Mouse (Mus musculus): ENCODE measurements around the gene Ppfia2. TPM values are rescaled to one million over a fixed set of nuclear protein-coding genes. Genes with fewer than 3 reads are reported as not detected.
A peak's percentile ranks its signal among the peaks of the same experiment; 100 is the strongest.

Gene Ppfia2
- polyA plus RNA-seq (2021): not detected

DNA sequence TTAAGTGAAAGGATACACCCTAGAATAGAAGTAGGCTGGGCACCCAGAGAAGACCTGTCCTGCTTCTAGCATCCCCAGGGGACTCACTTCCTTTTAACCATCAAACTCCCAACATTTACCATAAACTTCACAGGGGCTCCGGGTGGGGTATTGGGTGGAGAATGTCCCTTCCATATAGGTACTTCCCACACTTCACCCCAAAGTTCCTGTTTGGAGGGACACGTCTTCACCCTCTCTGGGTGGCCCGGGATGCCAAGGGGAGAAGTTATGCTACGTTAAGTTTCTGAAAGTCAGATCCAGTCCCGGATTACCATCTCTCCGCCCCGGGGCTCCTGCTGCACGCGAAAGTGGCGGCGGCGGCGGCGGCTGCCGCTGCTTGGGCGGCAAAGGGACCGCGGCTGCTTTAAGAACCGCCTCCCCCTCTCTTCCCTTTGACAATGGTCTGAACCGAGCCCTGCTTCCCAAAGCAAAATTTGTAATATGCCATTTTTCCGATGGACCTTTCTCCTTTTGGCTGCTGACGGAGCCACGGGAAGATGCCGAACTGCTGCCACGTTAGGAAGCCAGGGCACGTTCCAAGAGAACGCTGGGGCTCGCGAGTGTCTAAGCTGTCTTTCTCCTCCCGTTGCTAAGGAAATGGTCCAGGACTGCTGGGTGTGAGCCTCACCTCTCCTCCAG is at the start of gene Ppfia2:
TSS of gene Ppfia2 (plus strand) at position 485 of the 678 bp plus-strand sequence.
- ChIA-PET POLR2A (no interaction called here), CTCF (no interaction called here)
- in situ Hi-C loops (cut with MboI; ENCODE audit: low pct_unique_long_range_greater_than_20kb): no loop called here
- H3K27me3 ChIP-seq: peaks cover 19% of the 10 kb centered on the region
- no peak for ATAC-seq
- no peak for DNase-seq (ENCODE audit: low read depth, low spot score)
- no peak for TF ChIP-seq CTCF (IDR thresholded peaks at IDR 0.05)

DNA sequence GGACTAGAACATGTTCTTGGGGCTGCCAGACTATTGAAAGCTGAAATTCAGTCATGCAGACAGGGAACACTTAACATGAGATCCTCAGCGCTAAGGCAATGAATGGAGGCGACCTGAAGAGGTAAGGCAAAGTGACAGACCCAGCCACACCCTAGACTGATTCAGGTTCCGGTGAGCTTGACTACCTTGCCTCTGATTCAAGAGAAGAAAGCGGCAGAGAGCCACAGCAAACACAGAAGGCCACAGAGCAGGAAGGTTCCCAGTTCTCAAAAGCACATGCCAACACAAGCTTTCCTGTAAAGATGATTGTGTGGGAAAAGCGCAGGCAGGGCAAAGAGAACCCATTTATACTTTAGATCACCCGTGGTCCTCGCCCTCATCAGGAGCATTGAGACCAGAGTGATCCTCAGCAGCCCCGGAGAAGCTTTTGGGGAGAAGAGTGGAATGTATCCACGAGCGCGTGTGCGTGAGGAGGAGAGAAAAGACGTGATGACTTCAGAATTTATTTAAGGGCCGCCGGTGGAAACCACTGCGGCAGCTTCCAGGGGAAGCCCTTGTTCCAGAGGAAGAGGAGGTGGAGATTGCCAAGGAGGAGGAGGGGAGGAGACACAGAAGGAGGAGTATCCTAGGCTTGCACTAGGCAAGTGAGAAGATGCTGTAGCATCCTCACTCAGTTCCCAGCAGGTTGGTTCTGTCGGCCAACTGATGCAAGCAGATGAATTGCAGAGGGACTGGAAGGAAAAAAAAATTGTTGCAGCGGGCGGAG is 1.0 kb upstream of the Ppfia2 start:
- in situ Hi-C loops (cut with MboI; ENCODE audit: low pct_unique_long_range_greater_than_20kb): no loop called here
- DNase-seq (ENCODE audit: low read depth, low spot score) (no peak), ATAC-seq (no peak)
- ChIA-PET CTCF (no interaction called here), POLR2A (no interaction called here)
- TF ChIP-seq CTCF (IDR thresholded peaks at IDR 0.05): no peak
- H3K27me3 ChIP-seq: peaks cover 19% of the 10 kb centered on the region

DNA sequence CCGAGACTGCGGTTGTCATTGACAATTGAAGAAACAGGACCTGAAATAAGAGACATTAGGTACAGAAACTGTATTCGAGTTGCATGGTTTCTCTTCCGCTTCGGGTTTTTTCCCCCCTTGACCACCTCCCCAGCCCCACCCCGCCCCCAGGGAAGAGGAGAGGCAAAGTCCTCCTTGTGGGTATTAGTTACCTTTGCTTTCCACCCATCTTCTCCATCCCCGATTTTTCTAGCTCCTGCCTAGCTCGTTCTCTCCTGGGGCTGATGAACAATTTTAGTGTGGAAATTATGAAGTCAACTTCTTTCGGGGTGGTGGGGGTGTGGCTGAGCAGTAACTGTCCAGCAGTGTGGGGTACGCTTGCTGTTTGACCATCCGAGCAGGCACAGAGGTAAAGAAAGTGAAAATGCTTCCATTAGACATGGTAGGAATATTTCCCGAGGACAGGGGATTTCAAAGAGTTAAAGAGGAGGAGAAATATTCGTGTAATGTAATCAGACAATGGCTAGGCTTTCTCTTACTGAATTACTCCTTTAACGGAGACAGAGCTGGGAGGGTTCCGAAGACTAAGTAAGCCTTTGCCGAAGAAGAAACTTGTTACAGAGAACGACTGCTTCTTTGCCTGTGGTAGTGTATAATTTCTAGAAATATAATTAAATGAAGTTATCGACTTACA is 530 bp downstream of the Ppfia2 start:
- ChIA-PET POLR2A (no interaction called here), CTCF (no interaction called here)
- ATAC-seq: no peak
- peaks cover 19% of the 10 kb centered on the region for H3K27me3 ChIP-seq
- in situ Hi-C loops (cut with MboI; ENCODE audit: low pct_unique_long_range_greater_than_20kb): no loop called here
- no peak for TF ChIP-seq CTCF (IDR thresholded peaks at IDR 0.05)
- DNase-seq (ENCODE audit: low read depth, low spot score): no peak

DNA sequence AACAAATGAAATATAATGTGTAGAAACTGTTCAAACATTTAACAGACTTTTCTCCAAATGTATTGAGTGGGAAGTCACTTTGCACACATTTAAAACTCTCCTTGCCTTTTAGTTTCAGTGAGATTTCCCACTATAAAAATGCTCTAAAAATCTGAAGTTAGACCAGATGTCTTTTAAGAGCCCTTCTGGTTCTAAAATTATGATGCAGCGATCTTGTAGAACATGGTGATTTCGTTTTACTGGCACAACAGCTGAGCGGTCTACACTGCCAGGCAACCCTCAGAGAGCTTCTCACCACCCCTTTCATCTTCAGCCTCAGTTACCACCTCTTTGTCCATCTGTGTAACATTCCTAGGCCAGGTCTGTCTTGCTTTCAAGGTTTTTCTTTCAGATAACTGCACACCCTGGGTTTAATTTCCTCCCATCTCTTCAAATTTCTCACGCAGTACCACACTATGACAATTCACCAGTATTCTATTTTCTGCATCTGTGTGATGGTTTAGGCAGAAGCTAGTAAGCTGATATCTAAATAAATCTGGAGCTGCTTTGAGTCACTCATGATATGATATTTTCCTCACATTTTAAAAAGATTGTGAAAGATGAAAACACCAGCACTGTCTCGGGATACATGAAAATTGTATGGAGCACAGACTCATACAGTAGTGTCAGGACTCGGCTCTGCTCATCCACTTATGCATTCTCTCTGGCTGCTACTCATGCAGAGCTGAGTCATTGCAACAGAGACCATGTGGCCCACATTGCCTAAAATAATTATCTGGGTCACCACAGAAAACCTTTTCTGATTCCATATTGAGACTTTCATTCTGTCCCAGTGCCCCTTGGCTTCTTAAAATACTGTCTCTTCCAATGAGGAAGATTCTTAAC is 39.4 kb downstream of the Ppfia2 start:
- ChIA-PET CTCF (no interaction called here), POLR2A (no interaction called here)
- in situ Hi-C loops (cut with MboI; ENCODE audit: low pct_unique_long_range_greater_than_20kb): no loop called here
- no peak for ATAC-seq
- no peak for DNase-seq (ENCODE audit: low read depth, low spot score)
- TF ChIP-seq CTCF (IDR thresholded peaks at IDR 0.05): no peak
- H3K27me3 ChIP-seq: no peaks in the 10 kb centered on the region

DNA sequence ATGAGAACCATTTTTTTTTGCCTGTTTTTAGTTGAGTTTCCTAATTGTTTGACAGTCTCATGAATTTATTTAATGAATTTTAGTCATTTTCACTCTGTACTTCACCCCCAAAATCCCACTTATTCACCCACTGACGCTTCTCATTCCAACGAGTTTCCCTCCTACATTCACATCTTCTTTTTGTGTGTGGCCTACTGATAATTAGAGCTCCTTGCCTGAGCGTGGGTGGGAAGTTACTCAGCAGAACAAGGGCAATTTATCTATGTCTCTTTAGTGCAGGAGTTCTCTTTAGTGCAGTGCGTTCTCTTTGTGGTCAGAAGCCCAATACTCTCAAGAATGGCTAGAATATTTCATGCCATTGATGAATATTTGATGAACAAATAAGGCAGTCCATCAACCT is 95.9 kb downstream of the Ppfia2 start:
- no peak for ATAC-seq
- DNase-seq (ENCODE audit: low read depth, low spot score): no peak
- POLR2A ChIA-PET: no interaction called here
- in situ Hi-C loops (cut with MboI; ENCODE audit: low pct_unique_long_range_greater_than_20kb): no loop called here
- CTCF ChIA-PET: interaction anchor here (1.5 kb wide), 1 partner anchor 13 kb away, joined by 4 read pairs; no protein-coding TSS in a partner anchor
- TF ChIP-seq CTCF (IDR thresholded peaks at IDR 0.05): no peak
- peaks cover 5% of the 10 kb centered on the region for H3K27me3 ChIP-seq

DNA sequence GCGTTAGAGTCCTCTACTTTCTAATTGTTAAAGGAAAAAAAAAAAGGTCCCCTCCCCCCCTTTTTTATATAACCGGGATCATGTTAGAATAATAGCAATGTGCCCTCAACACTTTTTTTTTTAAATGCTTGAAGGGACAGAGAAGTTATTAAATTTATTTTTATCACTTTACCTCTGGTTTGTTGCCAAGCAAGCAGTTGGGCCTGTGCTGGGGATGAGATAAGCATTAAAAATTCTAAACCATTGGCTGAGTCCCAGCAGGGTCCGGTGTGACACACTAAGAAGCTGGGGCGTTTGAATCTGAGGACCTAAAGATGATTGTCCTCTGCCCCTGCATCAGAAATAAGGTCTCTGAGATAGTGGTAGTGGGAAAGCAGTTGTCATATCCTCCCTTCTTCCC is 114.9 kb downstream of the Ppfia2 start:
- CTCF ChIA-PET: interaction anchor here (0.8 kb wide), 1 partner anchor 744 kb away, joined by 3 read pairs; the partner anchor contains the start of genes Ccdc59 and Mettl25
- DNase-seq (ENCODE audit: low read depth, low spot score): no peak
- POLR2A ChIA-PET: no interaction called here
- no peak for TF ChIP-seq CTCF (IDR thresholded peaks at IDR 0.05)
- in situ Hi-C loops (cut with MboI; ENCODE audit: low pct_unique_long_range_greater_than_20kb): no loop called here
- H3K27me3 ChIP-seq: no peaks in the 10 kb centered on the region
- ATAC-seq: no peak

DNA sequence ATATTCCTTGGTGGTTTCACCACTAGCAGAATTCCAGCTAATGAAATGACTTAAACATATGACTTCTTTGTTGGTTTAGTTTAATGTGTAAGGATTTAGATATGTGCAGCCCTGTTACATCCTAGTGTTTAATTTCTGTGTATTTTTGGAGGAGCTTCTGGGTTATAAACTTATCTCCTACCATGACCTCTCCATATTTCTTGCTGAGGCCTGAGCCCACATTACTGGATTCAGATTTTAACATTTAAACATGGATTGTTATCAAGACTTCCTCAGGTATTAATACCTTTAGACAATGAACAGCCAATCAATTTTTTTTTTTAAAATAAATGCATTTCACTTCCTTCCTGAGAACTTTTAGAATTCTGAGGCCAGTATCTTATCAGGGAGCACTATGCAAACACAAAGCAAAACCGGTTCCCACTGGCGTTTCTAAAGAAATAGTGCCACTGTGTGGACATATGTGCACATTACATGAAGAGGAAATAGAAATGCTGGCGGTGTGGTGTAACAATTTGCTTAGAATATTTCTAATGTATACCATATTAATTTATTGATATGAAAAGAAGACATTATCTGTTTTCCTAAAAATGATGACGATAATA is 115.4 kb downstream of the Ppfia2 start:
- POLR2A ChIA-PET: no interaction called here
- TF ChIP-seq CTCF (IDR thresholded peaks at IDR 0.05): peak; percentile 58
- H3K27me3 ChIP-seq: peaks cover 2% of the 10 kb centered on the region
- DNase-seq (ENCODE audit: low read depth, low spot score) (no peak), ATAC-seq (no peak)
- CTCF ChIA-PET: interaction anchor here (0.8 kb wide), 1 partner anchor 745 kb away, joined by 3 read pairs; the partner anchor contains the start of genes Ccdc59 and Mettl25
- in situ Hi-C loops (cut with MboI; ENCODE audit: low pct_unique_long_range_greater_than_20kb): no loop called here

DNA sequence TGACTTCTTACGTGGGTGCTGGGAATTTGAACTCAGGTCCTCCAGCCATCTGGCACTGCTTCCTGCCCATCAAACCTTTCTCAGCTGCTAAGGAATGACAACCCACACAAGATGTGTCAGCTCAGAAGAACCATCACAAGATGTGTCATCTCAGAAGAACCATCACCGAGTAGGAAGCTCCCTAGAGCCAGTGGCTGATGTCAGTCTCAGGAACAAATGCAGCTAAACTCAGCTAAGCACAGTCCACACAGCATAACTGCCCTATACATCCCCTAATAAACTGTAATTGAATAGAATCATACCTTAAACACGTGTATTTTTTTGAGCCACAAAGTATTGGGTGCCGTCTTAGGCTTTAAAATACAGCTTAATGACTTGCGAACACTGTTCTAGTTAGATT is 117.7 kb downstream of the Ppfia2 start:
- TF ChIP-seq CTCF (IDR thresholded peaks at IDR 0.05): no peak
- H3K27me3 ChIP-seq: peaks cover 5% of the 10 kb centered on the region
- no peak for DNase-seq (ENCODE audit: low read depth, low spot score)
- ATAC-seq: no peak
- ChIA-PET CTCF (no interaction called here), POLR2A (no interaction called here)
- in situ Hi-C loops (cut with MboI; ENCODE audit: low pct_unique_long_range_greater_than_20kb): no loop called here

DNA sequence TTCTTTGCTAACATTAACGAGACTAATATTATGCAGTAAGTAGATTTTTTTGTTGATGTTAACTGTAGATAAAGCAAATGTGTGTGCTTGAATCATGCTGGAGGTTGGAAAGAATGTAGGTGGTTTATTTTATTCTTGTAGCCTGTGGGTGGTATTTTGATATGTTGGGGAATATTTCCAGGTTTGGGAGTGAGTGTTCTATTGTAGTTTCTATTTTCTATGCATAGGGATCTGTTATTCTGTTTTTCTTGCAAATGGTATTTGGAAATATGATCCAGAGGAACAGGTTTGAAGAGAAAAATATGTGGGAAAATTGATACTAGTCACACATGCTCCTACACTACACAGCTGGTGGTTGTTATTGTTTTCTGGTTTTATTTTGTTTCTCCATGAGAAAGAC is 120.8 kb downstream of the Ppfia2 start:
- ATAC-seq: no peak
- H3K27me3 ChIP-seq: peaks cover 5% of the 10 kb centered on the region
- ChIA-PET POLR2A (no interaction called here), CTCF (no interaction called here)
- in situ Hi-C loops (cut with MboI; ENCODE audit: low pct_unique_long_range_greater_than_20kb): no loop called here
- DNase-seq (ENCODE audit: low read depth, low spot score): no peak
- TF ChIP-seq CTCF (IDR thresholded peaks at IDR 0.05): no peak

DNA sequence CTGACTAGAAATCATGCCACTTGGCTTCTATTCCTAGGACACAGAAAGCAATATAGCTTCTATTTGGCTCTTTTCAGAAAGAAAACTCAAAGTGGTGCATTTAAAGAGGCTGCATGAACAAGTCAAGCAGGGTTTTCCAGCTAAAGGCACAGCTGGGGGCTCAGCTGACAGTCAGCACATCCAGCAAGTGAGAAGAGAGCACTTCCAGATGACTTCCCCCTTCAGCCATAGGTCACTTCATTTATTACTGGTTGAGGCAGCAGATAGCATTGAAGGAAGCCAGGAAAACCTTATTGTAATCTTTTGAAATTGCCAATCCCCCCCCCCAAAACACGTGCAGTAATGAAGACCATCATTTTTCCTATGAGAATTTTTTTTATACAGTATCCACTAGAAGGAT is 126.8 kb downstream of the Ppfia2 start:
- ChIA-PET CTCF (no interaction called here), POLR2A (no interaction called here)
- no peak for TF ChIP-seq CTCF (IDR thresholded peaks at IDR 0.05)
- ATAC-seq: no peak
- in situ Hi-C loops (cut with MboI; ENCODE audit: low pct_unique_long_range_greater_than_20kb): no loop called here
- H3K27me3 ChIP-seq: peaks cover 4% of the 10 kb centered on the region
- no peak for DNase-seq (ENCODE audit: low read depth, low spot score)

Measured in Patski (cell line).